Mouse (Mus musculus): ENCODE measurements at regions not wholly inside any gene's neighbourhood (a gene's known extent, or its start where the extent isn't known, plus 50 kb on each side); places are given as distances from the start of the nearest gene placed in this dataset.

DNA sequence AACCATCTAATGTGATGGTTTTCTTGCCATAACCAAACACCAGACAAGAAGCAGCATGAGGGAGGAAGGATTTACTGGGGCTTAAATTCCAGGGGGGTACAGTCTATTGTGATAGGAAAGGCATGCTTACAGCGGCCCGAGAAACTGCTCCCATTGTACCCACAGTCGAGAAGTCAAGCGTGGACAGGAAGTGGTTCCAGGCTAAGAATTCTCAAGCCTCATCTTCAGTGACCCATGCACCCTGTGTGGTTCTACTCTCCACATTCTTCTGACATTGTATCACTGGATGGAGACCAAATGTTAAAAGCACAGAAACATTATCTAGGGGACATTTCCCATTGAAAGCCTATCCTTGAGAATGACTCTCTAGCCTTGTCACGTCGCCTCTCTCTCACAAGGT lies 90.8 kb upstream of the Dnajc19 start:
- DNase-seq (ENCODE audit: extremely low spot score in 1 of 2, low spot score in 1 of 2) = no peak

DNA sequence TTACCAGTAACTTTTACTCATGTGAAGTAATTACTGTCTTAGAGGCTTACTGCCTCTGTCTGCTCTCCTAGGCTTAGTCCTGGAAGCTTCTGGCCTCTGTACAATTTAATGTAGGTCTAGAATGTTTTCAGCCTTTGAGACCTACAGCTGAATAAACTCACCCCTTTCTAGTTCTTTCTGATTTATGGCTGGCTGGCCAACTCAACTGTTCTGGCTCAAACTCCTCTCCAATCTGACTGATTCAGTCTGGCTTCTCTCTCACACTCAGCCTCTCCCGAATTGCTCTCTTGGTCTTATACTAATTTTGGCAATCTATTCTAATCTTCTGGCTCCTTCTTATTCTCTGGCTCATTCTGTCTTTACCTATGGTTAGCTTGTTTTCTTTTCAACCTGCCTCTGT lies 87.0 kb upstream of the Dnajc19 start:
- no peak for DNase-seq (ENCODE audit: extremely low spot score in 1 of 2, low spot score in 1 of 2)

DNA sequence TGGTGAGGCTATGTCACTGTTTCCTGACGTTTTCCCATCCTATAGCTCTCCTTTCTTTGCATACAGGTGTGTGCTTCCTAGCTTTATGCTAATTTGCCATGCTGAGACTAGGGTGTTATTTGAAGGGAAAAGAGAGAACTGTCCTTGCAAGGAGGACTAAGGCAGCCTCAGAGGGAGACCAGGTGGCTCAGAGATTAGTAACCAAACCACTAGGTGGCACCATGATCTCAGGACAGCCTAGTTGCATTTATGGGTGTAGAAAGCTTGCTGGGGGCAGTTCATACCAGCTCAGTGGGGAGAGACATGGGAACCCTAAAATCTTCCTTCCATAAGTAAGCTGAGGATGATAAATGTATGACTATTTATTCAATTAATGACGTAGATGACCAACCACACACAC lies 68.9 kb upstream of the Dnajc19 start:
- no peak for DNase-seq (ENCODE audit: extremely low spot score in 1 of 2, low spot score in 1 of 2)

DNA sequence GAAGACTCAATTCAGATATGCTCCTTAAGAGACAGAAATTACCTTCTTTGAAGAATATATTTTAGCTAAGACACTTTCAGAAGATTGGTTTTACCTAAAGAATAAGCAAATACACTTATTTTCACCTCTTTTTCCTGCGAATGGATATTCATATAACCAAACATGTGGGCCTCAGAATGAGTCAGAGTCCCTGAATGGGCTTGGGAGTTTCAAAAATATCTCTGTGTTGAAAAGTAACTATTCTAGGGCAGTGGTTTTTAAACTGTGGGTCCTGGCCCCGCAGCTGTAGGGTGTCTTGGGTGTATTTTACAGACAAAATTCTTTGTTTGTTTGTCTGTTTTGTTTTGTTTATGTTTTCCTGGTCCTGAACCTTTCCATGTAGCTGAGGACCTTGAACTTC lies 62.5 kb upstream of the Dnajc19 start:
- DNase-seq (ENCODE audit: extremely low spot score in 1 of 2, low spot score in 1 of 2) = no peak

DNA sequence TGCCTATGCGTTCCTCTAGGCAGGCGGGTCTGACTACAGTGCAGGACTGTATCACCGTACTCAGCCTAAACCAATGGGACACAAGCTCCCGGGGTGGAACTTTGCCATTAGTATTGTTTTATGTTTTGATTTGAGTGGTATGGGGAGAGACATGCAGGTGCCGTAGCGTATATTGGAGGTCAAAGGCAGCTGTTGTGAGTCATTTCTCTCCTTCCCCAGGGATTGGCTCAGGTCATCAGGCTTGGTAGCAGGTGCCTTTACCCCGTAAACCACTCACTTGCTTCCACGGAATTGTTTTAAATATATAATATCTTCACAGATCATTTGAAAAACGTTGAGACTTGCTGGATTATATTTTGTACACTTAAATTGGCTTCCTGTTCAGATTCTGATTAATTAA lies 58.1 kb upstream of the Dnajc19 start:
- no peak for DNase-seq (ENCODE audit: extremely low spot score in 1 of 2, low spot score in 1 of 2)

DNA sequence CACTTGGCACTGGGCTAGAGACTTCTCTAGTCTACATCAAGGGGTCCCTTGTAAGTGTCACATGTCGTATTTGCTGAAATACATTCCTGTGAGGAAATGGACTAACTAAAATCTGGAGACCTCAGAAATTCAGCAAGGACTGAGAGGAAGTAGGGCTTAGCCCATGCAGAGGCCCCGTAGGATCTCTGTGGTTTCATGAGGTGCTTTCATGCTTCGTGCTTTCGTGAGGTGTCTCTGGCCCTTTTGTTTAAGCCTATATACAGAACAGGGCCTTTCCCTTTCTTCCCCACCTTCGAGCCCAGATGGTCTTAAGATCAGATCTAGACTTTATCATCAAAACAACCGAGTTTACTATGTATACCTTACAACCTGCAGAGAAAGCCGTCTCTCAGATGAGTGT lies 56.9 kb upstream of the Dnajc19 start:
- DNase-seq (ENCODE audit: extremely low spot score in 1 of 2, low spot score in 1 of 2) = no peak

DNA sequence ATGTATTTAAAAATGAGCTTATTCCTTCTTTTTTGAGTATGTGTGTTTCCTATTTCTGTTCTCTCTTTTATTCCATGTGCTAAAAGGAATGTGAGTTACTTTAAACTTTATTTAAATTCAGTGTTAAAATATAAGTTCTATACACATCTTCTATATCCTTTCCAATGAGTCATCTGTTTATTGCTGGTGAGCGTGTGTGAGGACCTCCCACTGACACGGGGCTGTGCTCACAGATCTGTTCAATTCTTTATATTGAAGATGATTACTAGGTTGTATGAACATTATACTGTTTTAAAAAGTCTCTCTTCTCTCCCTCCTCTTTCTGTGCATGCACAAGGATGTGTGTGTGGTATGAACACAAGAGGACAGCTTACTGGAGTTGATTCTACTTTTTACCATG lies 55.3 kb upstream of the Dnajc19 start:
- DNase-seq (ENCODE audit: extremely low spot score in 1 of 2, low spot score in 1 of 2) = no peak
